Mouse (Mus musculus) forelimb bud, embryonic 11.5 days (tissue): ENCODE results near the gene Gcnt4.

Source experiments
- DNase-seq: peaks from one replicate; pipeline ENCODE4 v3.0.0-alpha.2; 2012; ENCODE audit warnings: low read depth, low spot score

Gcnt4 gene

GRCm38 (mm10) chr13:96990561-96991265 lies 66.2 kb downstream of the Gcnt4 start:
- DNase-seq: no peak

- no peak for DNase-seq
Measured at GRCm38 (mm10) chr13:96993291-96993989, 69.0 kb downstream of the Gcnt4 start.

GRCm38 (mm10) chr13:96995243-96995642 lies 70.8 kb downstream of the Gcnt4 start:
- no peak for DNase-seq

DNA sequence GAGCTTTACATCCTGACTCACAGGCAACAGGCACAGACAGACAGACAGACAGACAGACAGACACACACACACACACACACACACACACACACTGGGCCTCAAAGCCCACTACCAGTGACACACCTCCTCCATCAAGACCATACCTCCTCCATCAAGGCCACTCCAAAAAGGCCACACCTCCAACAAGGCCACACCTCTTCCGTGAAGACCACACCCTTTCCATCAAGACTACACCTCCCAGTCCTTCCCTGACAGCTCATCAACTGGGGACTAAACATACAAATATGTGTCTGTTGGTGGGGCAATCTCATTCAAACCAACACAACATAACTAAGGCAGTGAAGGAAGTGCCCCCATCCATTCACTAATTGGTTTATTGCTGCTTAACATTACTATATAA lies 72.6 kb downstream of the Gcnt4 start:
- DNase-seq: no peak
